Comparison of ENCODE assay signal across 8 mouse cellular contexts in the genomic region with DNA sequence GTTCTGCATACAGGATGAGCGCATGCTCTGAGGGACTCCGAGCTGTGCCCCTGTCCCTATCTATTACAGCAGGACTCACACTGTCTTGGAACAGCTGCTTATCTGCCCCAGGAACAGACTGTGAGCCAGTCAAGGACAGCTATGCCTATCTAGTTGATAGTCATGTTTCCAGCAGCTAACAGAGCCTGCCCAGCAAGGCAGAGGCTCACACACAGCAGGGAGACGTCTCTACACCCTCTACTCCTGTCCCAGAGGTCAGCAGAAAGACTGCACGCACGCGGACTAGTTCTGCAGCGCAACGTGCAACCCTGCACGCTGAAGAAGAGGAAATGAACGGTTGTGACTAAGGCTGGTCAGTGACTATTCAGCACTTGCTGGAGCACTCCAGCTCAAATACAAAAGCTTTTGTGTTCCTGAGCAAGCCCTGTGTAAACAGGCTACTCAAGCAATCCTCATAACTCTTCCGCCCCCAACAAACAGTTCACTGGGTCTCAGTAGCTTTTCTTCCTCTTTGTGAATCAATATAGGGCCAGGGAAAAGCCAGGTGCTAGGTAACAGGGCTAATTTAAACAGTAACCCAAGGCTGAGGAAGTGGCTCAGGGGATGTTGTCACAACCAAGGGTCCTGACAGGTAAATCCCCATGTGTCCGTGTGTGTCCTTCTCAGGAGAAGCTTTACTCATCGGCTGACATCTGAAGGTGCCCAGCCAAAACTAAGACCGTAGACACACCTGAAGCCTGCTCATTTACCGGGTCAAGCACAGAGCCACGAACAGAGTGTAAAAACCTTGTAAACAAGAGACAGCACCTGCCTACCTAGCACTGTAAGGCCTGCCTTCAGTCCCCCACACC. TPM values are rescaled to one million over a fixed set of nuclear protein-coding genes. Genes with fewer than 3 reads are reported as not detected.
DNase-seq lines count a peak whose midpoint lies in the region; ATAC-seq lines count a peak whose summit lies in the region.

No protein-coding gene starts in this region.

- ATAC-seq in erythroid progenitor cell, adult 5-6 weeks (replicated peaks; ENCODE audit: low FRiP score, poor library complexity, severe bottlenecking): peak; percentile 70
- ATAC-seq in hindbrain, embryonic 14.5 days (ENCODE audit: low FRiP score): no peak

- no peak overlapping the region for H3K4me3 ChIP-seq in hindbrain, embryonic 14.5 days (replicated peaks; ENCODE audit: low read length)
- H3K4me3 ChIP-seq in macrophage (ENCODE audit: inconsistent target): peak overlapping the region; percentile 5; the same call in 1 of the 2 replicates

- no peaks in the 10 kb centered on the region for H3K36me3 ChIP-seq in hindbrain, embryonic 14.5 days (replicated peaks; ENCODE audit: control insufficient read depth, insufficient read depth)
- H3K36me3 ChIP-seq in macrophage (ENCODE audit: inconsistent target): peaks cover 8% of the 10 kb centered on the region; the same call in 1 of the 2 replicates

- peak overlapping the region; percentile 7; the same call in 1 of the 2 replicates for H3K9ac ChIP-seq in hindbrain, embryonic 14.5 days

- H3K27me3 ChIP-seq in hindbrain, embryonic 14.5 days (ENCODE audit: control insufficient read depth, insufficient read depth, low read length): no peaks in the 10 kb centered on the region

- H3K27ac ChIP-seq in hindbrain, embryonic 14.5 days: peak overlapping the region; percentile 30; the same call in 1 of the 2 replicates
- H3K27ac ChIP-seq in macrophage: peak overlapping the region; percentile 94

- peak; percentile 53 for DNase-seq in cerebellum, adult 11-12 months
- no peak for DNase-seq in cerebellum, adult 11 months
- DNase-seq in MEL-GATA-1-ER (ENCODE audit: extremely low read depth, low read depth): peak; percentile 90
- DNase-seq in hindbrain, embryonic 14.5 days (ENCODE audit: low spot score): no peak
- peak; percentile 75 for DNase-seq in yolk sac, embryonic 10.5 days (ENCODE audit: low spot score)
- no peak for DNase-seq in frontal cortex, postnatal 14 days (ENCODE audit: low spot score in 2 of 2)

- 59% methylated on average over 16 of the region's 16 CpGs for WGBS in hindbrain, embryonic 14.5 days
- WGBS in macrophage (ENCODE audit: missing documents): 30% methylated on average over 16 of the region's 16 CpGs

- H3K4me1 ChIP-seq in hindbrain, embryonic 14.5 days (replicated peaks; ENCODE audit: control insufficient read depth, insufficient read depth, low read length): peaks cover 25% of the 10 kb centered on the region

- H3K9me3 ChIP-seq in hindbrain, embryonic 14.5 days (ENCODE audit: control insufficient read depth, low read length): no peaks in the 10 kb centered on the region

- H3K4me2 ChIP-seq in hindbrain, embryonic 14.5 days (replicated peaks): peak overlapping the region; percentile 14; the same call in 1 of the 2 replicates

- peaks cover 77% of the 10 kb centered on the region for H3K79me2 ChIP-seq in macrophage (ENCODE audit: inconsistent target)

RNA-seq across cellular contexts. Expression of gene Appl2, which starts 3.4 kb away (rescaled TPM):
- 5.8 and 16.3 TPM in 2 replicates for total RNA-seq in erythroid progenitor cell, adult 5-6 weeks (2015; ENCODE audit: low replicate concordance)
- total RNA-seq in erythroid progenitor cell, adult 5-6 weeks (2017; ENCODE audit: low replicate concordance): 7.3 and 11.4 TPM in 2 replicates
- 37.1 and 39.9 TPM in 2 replicates for polyA plus RNA-seq in hindbrain, embryonic 14.5 days (2014; fragmentation: Nextera tagmentation; extraction: Ambion mirVana)
- 1,000 to 10,000 TPM in 10 of 26 experiments, 100 to 1,000 TPM in 16; 335 to 1,465 (median 848) TPM for total RNA-seq in macrophage (2018; cell fraction: chromatin; rRNA removed)
- 100 to 1,000 TPM in 2 of 26 experiments, 10 to 100 TPM in 24; 25.4 to 110 (median 61.4) TPM for total RNA-seq in macrophage (2018; cell fraction: cytosol; rRNA removed)
- total RNA-seq in macrophage (2018; cell fraction: nucleus; rRNA removed): 100 to 1,000 TPM; 139 to 982 (median 408) TPM
- polyA plus RNA-seq in macrophage (2018): 85.4 to 263 TPM (median 126 TPM) in 3 replicates

Comparison
In these comparisons a context has a peak if more than half of its experiments do, and no peak if none do; other contexts are left out.
1. DNase-seq: peak in cerebellum, adult 11-12 months (single experiment), MEL-GATA-1-ER (single experiment) and yolk sac, embryonic 10.5 days (single experiment); none in cerebellum, adult 11 months (single experiment), hindbrain, embryonic 14.5 days (single experiment) and frontal cortex, postnatal 14 days (0 of 2).